Mouse (Mus musculus) layer of hippocampus, postnatal 10 days (tissue): ENCODE data around the gene Snai3. TPM values are rescaled to one million over a fixed set of nuclear protein-coding genes. Genes with fewer than 3 reads are reported as not detected.
A peak's percentile ranks its signal among the peaks of the same experiment; 100 is the strongest.

Experiments
- DNase-seq, 2 experiments: peaks; one replicate each; pipeline ENCODE4 v3.0.0; 2021; ENCODE audit warnings: low spot score in 2 of 2
- long read RNA-seq: library from polyadenylated mRNA; stranded (forward); transcript quantifications from one replicate; pipeline ENCODE4 v2.0.0, GENCODE M21; 2023
- total RNA-seq, 2 experiments: library from RNA; stranded (reverse); gene quantifications; 2 replicates each; pipeline ENCODE4 v1.2.3; 2021

Gene Snai3
- total RNA-seq = not detected
- long read RNA-seq = 0 reads

GRCm38 (mm10) chr8:122460524-122461472, at the start of gene Snai3:
TSS of gene Snai3 (minus strand) at chr8:122460733.
- DNase-seq = no peak

GRCm38 (mm10) chr8:122500856-122501255, 40.3 kb upstream of the Snai3 start:
- DNase-seq = peak; percentile 78 to 82

- DNase-seq = no peak
Measured at GRCm38 (mm10) chr8:122497912-122498311, 37.4 kb upstream of the Snai3 start.

GRCm38 (mm10) chr8:122497016-122497734, 36.6 kb upstream of the Snai3 start:
- no peak for DNase-seq

GRCm38 (mm10) chr8:122488387-122488786, 27.9 kb upstream of the Snai3 start:
- peak; percentile 45 to 51 for DNase-seq

GRCm38 (mm10) chr8:122484831-122485230, 24.3 kb upstream of the Snai3 start:
- DNase-seq = no peak

- no peak for DNase-seq
Measured at GRCm38 (mm10) chr8:122483877-122484276, 23.3 kb upstream of the Snai3 start.

- no peak for DNase-seq
Measured at GRCm38 (mm10) chr8:122482448-122482847, 21.9 kb upstream of the Snai3 start.

GRCm38 (mm10) chr8:122475580-122476320, 15.2 kb upstream of the Snai3 start, which contains the start of the genes Rnf166 and Ctu2:
TSS of gene Rnf166 (minus strand) at chr8:122476064.
TSS of gene Ctu2 (plus strand) at chr8:122476143.
- peak; percentile 94 to 97 for DNase-seq

- peak in 1 of 2 experiments; percentile 39 for DNase-seq
Measured at GRCm38 (mm10) chr8:122474951-122475560, 14.5 kb upstream of the Snai3 start.

- no peak for DNase-seq
Measured at GRCm38 (mm10) chr8:122473911-122474421, 13.4 kb upstream of the Snai3 start.

- DNase-seq = no peak
Measured at GRCm38 (mm10) chr8:122470691-122471090, 10.2 kb upstream of the Snai3 start.

- no peak for DNase-seq
Measured at GRCm38 (mm10) chr8:122469965-122470364, 9.4 kb upstream of the Snai3 start.

- no peak for DNase-seq
Measured at GRCm38 (mm10) chr8:122469407-122469806, 8.9 kb upstream of the Snai3 start.

- no peak for DNase-seq
Measured at GRCm38 (mm10) chr8:122467816-122468215, 7.3 kb upstream of the Snai3 start.

GRCm38 (mm10) chr8:122464985-122465384, 4.5 kb upstream of the Snai3 start:
- no peak for DNase-seq

GRCm38 (mm10) chr8:122463651-122464640, 3.4 kb upstream of the Snai3 start:
- no peak for DNase-seq

GRCm38 (mm10) chr8:122462510-122462909, 2.0 kb upstream of the Snai3 start:
- no peak for DNase-seq

GRCm38 (mm10) chr8:122461473-122462148, 1.1 kb upstream of the Snai3 start:
- no peak for DNase-seq
